Mouse (Mus musculus) MEL (cell line): ENCODE measurements around the gene Selplg. TPM values are rescaled to one million over a fixed set of nuclear protein-coding genes. Genes with fewer than 3 reads are reported as not detected.

Experiments used
- DNase-seq: peaks from one replicate; pipeline ENCODE4 v3.0.0; 2011; ENCODE audit warnings: low read depth, low spot score
- H3K27ac ChIP-seq: 2 replicates; pipeline ENCODE4 v1.5.1; 2012; ENCODE audit warnings: low read depth, mild to moderate bottlenecking, control low read depth, low read length, moderate library complexity; ENCODE audit not compliant: control insufficient read depth
- H3K27me3 ChIP-seq, 2 experiments: fragments of 150-350 bp in 1 of 2; sonication (generic) in 1 of 2; 2 replicates each; pipeline ENCODE4 v1.6.1; 2012; ENCODE audit warnings: low read length in 2 of 2, mild to moderate bottlenecking in 2 of 2, improper control_type of control experiment in 1 of 2, moderate library complexity in 1 of 2; ENCODE audit not compliant: insufficient read depth in 2 of 2, control insufficient read depth in 1 of 2
- H3K36me3 ChIP-seq, 2 experiments: 2 replicates each; pipeline ENCODE4 v1.6.1; 2012 to 2014; ENCODE audit warnings: low read length in 2 of 2, improper control_type of control experiment in 1 of 2, inconsistent platforms in 1 of 2, mild to moderate bottlenecking in 1 of 2; ENCODE audit not compliant: insufficient read depth in 2 of 2, control insufficient read depth in 1 of 2
- H3K4me1 ChIP-seq, 2 experiments: fragments of 150-350 bp in 1 of 2; sonication (generic) in 1 of 2; 2 replicates each; pipeline ENCODE4 v1.6.1; 2012; ENCODE audit warnings: low read length in 2 of 2, improper control_type of control experiment in 1 of 2, mild to moderate bottlenecking in 1 of 2; ENCODE audit not compliant: insufficient read depth in 2 of 2, control insufficient read depth in 1 of 2
- H3K4me3 ChIP-seq, 2 experiments: fragments of 150-350 bp in 1 of 2; sonication (generic) in 1 of 2; 2 replicates each; pipeline ENCODE4 v1.5.1; 2012; ENCODE audit warnings: low read depth in 2 of 2, low read length in 2 of 2, mild to moderate bottlenecking in 2 of 2, moderate library complexity in 2 of 2, control low read depth in 1 of 2, improper control_type of control experiment in 1 of 2; ENCODE audit not compliant: control insufficient read depth in 1 of 2, insufficient read depth in 1 of 2
- H3K79me2 ChIP-seq: 2 replicates; pipeline ENCODE4 v1.6.1; 2012; ENCODE audit warnings: mild to moderate bottlenecking, low read length, moderate library complexity; ENCODE audit not compliant: control insufficient read depth, poor library complexity, insufficient read depth
- H3K9ac ChIP-seq: 2 replicates; pipeline ENCODE4 v1.6.1; 2012; ENCODE audit warnings: low read depth, mild to moderate bottlenecking, control low read depth, low read length, moderate library complexity; ENCODE audit not compliant: control insufficient read depth, poor library complexity, severe bottlenecking
- H3K9me3 ChIP-seq: fragments of 150-350 bp; sonication (generic); replicated peaks from 2 replicates; pipeline ENCODE4 v1.6.1; 2012; ENCODE audit warnings: mild to moderate bottlenecking, low read length, improper control_type of control experiment, moderate library complexity; ENCODE audit not compliant: insufficient read depth
- BHLHE40 ChIP-seq: IDR thresholded peaks from 2 replicates; pipeline ENCODE4 v1.6.1; 2012; ENCODE audit warnings: low read depth, mild to moderate bottlenecking, inconsistent platforms, low read length, improper control_type of control experiment, borderline replicate concordance
- CTCF ChIP-seq, 3 experiments: IDR thresholded peaks in 2 of 3; conservative IDR thresholded peaks in 1 of 3; 2 replicates each; pipeline ENCODE4 v1.5.1; 2011 to 2012; ENCODE audit warnings: low read length in 3 of 3, low read depth in 2 of 3, mild to moderate bottlenecking in 2 of 3, improper control_type of control experiment in 1 of 3, inconsistent platforms in 1 of 3, mixed read lengths in 1 of 3, moderate library complexity in 1 of 3; ENCODE audit not compliant: control insufficient read depth in 1 of 3, insufficient read depth in 1 of 3, poor library complexity in 1 of 3, severe bottlenecking in 1 of 3
- E2F4 ChIP-seq: IDR thresholded peaks from 2 replicates; pipeline ENCODE4 v1.6.1; 2011; ENCODE audit warnings: low read depth, low read length, improper control_type of control experiment, borderline replicate concordance
- ELF1 ChIP-seq: IDR thresholded peaks from 2 replicates; pipeline ENCODE4 v1.6.1; 2014; ENCODE audit warnings: low read depth, mild to moderate bottlenecking, inconsistent platforms, low read length, improper control_type of control experiment, moderate library complexity
- ETS1 ChIP-seq: IDR thresholded peaks from 2 replicates; pipeline ENCODE4 v1.6.1; 2012; ENCODE audit warnings: low read depth, mild to moderate bottlenecking, inconsistent platforms, low read length, improper control_type of control experiment, moderate library complexity
- GABPA ChIP-seq: IDR thresholded peaks from 2 replicates; pipeline ENCODE4 v1.6.1; 2012; ENCODE audit warnings: low read depth, mild to moderate bottlenecking, inconsistent platforms, low read length, improper control_type of control experiment, moderate library complexity
- HCFC1 ChIP-seq: IDR thresholded peaks from 2 replicates; pipeline ENCODE4 v1.6.1; 2012; ENCODE audit warnings: low read depth, mild to moderate bottlenecking, inconsistent platforms, low read length, improper control_type of control experiment, moderate library complexity
- MEF2A ChIP-seq: IDR thresholded peaks from 2 replicates; pipeline ENCODE4 v1.6.1; 2014; ENCODE audit warnings: low read depth, mild to moderate bottlenecking, inconsistent platforms, low read length, improper control_type of control experiment; ENCODE audit not compliant: poor library complexity, insufficient replicate concordance, severe bottlenecking; ENCODE audit errors: extremely low read depth
- MYB ChIP-seq: IDR thresholded peaks from 2 replicates; pipeline ENCODE4 v1.6.1; 2011; ENCODE audit warnings: mild to moderate bottlenecking, low read depth, low read length, improper control_type of control experiment
- RAD21 ChIP-seq: IDR thresholded peaks from 2 replicates; pipeline ENCODE4 v1.6.1; 2011; ENCODE audit warnings: mild to moderate bottlenecking, low read depth, low read length, improper control_type of control experiment
- RCOR1 ChIP-seq: IDR thresholded peaks from 2 replicates; pipeline ENCODE4 v1.6.1; 2012; ENCODE audit warnings: low read depth, mild to moderate bottlenecking, inconsistent platforms, low read length, improper control_type of control experiment
- SMC3 ChIP-seq: IDR thresholded peaks from 2 replicates; pipeline ENCODE4 v1.6.1; 2011; ENCODE audit warnings: low read depth, low read length, improper control_type of control experiment
- TBP ChIP-seq: IDR thresholded peaks from 2 replicates; pipeline ENCODE4 v1.8.0; 2011; ENCODE audit warnings: low read depth, low read length, improper control_type of control experiment
- USF2 ChIP-seq, 2 experiments: IDR thresholded peaks; 2 replicates each; pipeline ENCODE4 v1.6.1; 2011 to 2012; ENCODE audit warnings: improper control_type of control experiment in 2 of 2, low read length in 2 of 2, borderline replicate concordance in 1 of 2, inconsistent platforms in 1 of 2, low read depth in 1 of 2, mild to moderate bottlenecking in 1 of 2; ENCODE audit not compliant: insufficient read depth in 1 of 2
- ZC3H11A ChIP-seq: IDR thresholded peaks from 2 replicates; pipeline ENCODE4 v1.6.1; 2012; ENCODE audit warnings: low read depth, mild to moderate bottlenecking, inconsistent platforms, low read length, improper control_type of control experiment
- ZNF384 ChIP-seq: IDR thresholded peaks from 2 replicates; pipeline ENCODE4 v1.6.1; 2012; ENCODE audit warnings: low read depth, mild to moderate bottlenecking, inconsistent platforms, low read length, improper control_type of control experiment
- polyA plus RNA-seq, 2 experiments: library from polyadenylated mRNA; stranded (reverse) in 1 of 2; unstranded in 1 of 2; fragments of >175 nt in 1 of 2; fragments of >200 nt in 1 of 2; gene quantifications; 2 replicates each; pipeline versions ENCODE4 v1.2.1 to v1.2.4; 2012; ENCODE audit warnings: low replicate concordance in 2 of 2, low read depth in 1 of 2; ENCODE audit not compliant: insufficient read length in 2 of 2, insufficient read depth in 1 of 2, missing spikeins in 1 of 2
- total RNA-seq: library from RNA; depleted of rRNA; stranded (reverse); fragments of 300-350 nt; gene quantifications from 2 replicates; pipeline ENCODE4 v1.2.3, GENCODE M21; 2012

Selplg gene
- total and polyA plus RNA-seq, 3 experiments, result 24.2 to 48.2 TPM; not detected in 1

DNA sequence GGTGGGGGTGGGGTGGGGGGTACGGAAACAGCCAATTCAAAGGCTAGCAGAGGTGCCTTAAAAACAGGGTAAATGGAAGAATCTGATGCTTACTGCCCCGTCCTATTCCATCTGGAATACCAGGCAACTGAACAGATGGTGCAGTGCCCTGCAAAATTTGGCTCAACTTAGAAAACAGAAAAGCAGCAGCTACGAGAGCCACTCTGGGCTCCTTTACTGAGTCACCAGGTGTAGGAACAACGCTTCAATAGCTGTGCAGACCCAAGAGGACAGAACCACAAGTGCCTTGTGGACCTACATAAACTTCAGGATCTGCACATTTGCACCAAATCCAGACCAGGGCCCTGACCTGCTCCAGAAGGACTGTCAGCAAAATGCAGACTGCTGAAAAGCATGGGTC, 30.0 kb upstream of the Selplg start:
- Histone ChIP-seq H3K27me3 (no peaks in the 10 kb centered on the region), H3K27ac (no peak overlapping the region), H3K4me3 (no peak overlapping the region), H3K79me2 (no peaks in the 10 kb centered on the region), H3K9me3 (no peaks in the 10 kb centered on the region), H3K36me3 (no peaks in the 10 kb centered on the region; a peak in 1 of 4 replicates), H3K9ac (no peak overlapping the region), H3K4me1 (no peaks in the 10 kb centered on the region; a peak in 1 of 4 replicates)
- no peak for DNase-seq
- TF ChIP-seq USF2 (IDR thresholded peaks at IDR 0.05; ENCODE audit: borderline replicate concordance in 1 of 2, insufficient read depth in 1 of 2, low read depth in 1 of 2, low read length in 2 of 2), result no peak
- no peak for TF ChIP-seq E2F4
- no peak for TF ChIP-seq HCFC1
- no peak for TF ChIP-seq MYB
- no peak for TF ChIP-seq RCOR1
- TF ChIP-seq GABPA, result no peak
- TF ChIP-seq MEF2A, result no peak
- TF ChIP-seq ZC3H11A, result no peak

- peak; percentile 37 for DNase-seq
- Histone ChIP-seq H3K9ac (no peak overlapping the region), H3K9me3 (no peaks in the 10 kb centered on the region), H3K79me2 (no peaks in the 10 kb centered on the region), H3K4me1 (no peaks in the 10 kb centered on the region; a peak in 1 of 4 replicates), H3K4me3 (no peak overlapping the region), H3K36me3 (no peaks in the 10 kb centered on the region; a peak in 1 of 4 replicates), H3K27me3 (no peaks in the 10 kb centered on the region), H3K27ac (no peak overlapping the region)
- TF ChIP-seq RCOR1 (no peak), ETS1 (no peak), RAD21 (peak; percentile 29), ELF1 (no peak), TBP (no peak), SMC3 (peak; percentile 58), CTCF (IDR thresholded peaks at IDR 0.05 in 2 of 3, conservative IDR thresholded peaks at IDR 0.05 in 1 of 3; ENCODE audit: control insufficient read depth in 1 of 3, insufficient read depth in 1 of 3, low read depth in 2 of 3, low read length in 3 of 3, poor library complexity in 1 of 3, severe bottlenecking in 1 of 3) (peak; percentile 66 to 84 (median 70)), BHLHE40 (no peak), MYB (no peak), ZNF384 (no peak)
Observed at GRCm38 (mm10) chr5:113861294-113861693, 28.9 kb upstream of the Selplg start.
